Mouse (Mus musculus): Measurements from ENCODE around the gene Cirbp.

DNA sequence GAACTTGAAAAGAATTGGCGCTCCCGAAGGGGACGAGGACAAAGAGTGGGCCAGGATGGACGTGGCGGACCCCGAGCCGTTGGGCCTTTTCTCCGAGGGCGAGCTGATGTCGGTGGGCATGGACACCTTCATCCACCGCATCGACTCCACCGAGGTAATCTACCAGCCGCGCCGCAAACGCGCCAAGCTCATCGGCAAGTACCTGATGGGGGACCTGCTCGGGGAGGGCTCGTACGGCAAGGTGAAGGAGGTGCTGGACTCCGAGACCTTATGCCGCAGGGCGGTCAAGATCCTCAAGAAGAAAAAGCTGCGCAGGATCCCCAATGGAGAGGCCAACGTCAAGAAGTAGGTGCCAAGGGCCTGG, 49.2 kb upstream of the Cirbp start:
- TF ChIP-seq EP300 (IDR thresholded peaks at IDR 0.05; ENCODE audit: low read depth) (no peak), CTCF (IDR thresholded peaks at IDR 0.05; ENCODE audit: low read depth) (no peak)
